Comparison of ENCODE assay signal across 8 mouse cellular contexts in genomic region chr1:72870615-72871336, GRCm38 (mm10). TPM values are rescaled to one million over a fixed set of nuclear protein-coding genes. Genes with fewer than 3 reads are reported as not detected.
DNase-seq lines count a peak whose midpoint lies in the region; ATAC-seq lines count a peak whose summit lies in the region.

No protein-coding gene starts in this region.

- peaks cover 33% of the 10 kb centered on the region for H3K27me3 ChIP-seq in hindbrain, embryonic 13.5 days

- no peaks in the 10 kb centered on the region for H3K36me3 ChIP-seq in hindbrain, embryonic 13.5 days

- H3K9ac ChIP-seq in hindbrain, embryonic 13.5 days, result peak overlapping the region; percentile 70

- H3K27ac ChIP-seq in hindbrain, embryonic 13.5 days, result peak overlapping the region; percentile 69

- H3K4me1 ChIP-seq in hindbrain, embryonic 13.5 days (replicated peaks), result peaks cover 79% of the 10 kb centered on the region

- peak; percentile 65 for DNase-seq in MEL-GATA-1-ER (ENCODE audit: extremely low read depth, low read depth)
- peak; percentile 96 to 97 for DNase-seq in cerebellum, postnatal 10 days
- peak; percentile 92 for DNase-seq in frontal cortex, postnatal 36 days (ENCODE audit: low spot score in 2 of 2)
- DNase-seq in left cerebral cortex, adult 11 months (ENCODE audit: low spot score), result peak; percentile 83
- peak; percentile 83 for DNase-seq in lung, postnatal 14 days
- peak; percentile 94 for DNase-seq in right cerebral cortex, postnatal 14 days
- DNase-seq in spleen, postnatal 10 days (ENCODE audit: low spot score in 2 of 2), result no peak

- peak overlapping the region; percentile 57 for H3K4me3 ChIP-seq in hindbrain, embryonic 13.5 days

- under 1% methylated on average over 20 of the region's 20 CpGs for WGBS in hindbrain, embryonic 13.5 days

- ATAC-seq in hindbrain, embryonic 13.5 days (ENCODE audit: low FRiP score), result peak; percentile 50

- no peaks in the 10 kb centered on the region for H3K9me3 ChIP-seq in hindbrain, embryonic 13.5 days

- peak overlapping the region; percentile 95 for H3K4me2 ChIP-seq in hindbrain, embryonic 13.5 days

RNA-seq across cellular contexts. Expression of gene Igfbp5, which starts 3.9 kb away (rescaled TPM):
- 60.5 and 68.4 TPM in 2 replicates for polyA plus RNA-seq in hindbrain, embryonic 13.5 days (2015; fragmentation: Nextera tagmentation; extraction: Ambion mirVana)

RNA-seq across cellular contexts. Expression of gene Igfbp2, which starts 46.5 kb away (rescaled TPM):
- 392 and 465 TPM in 2 replicates for polyA plus RNA-seq in hindbrain, embryonic 13.5 days (2015; fragmentation: Nextera tagmentation; extraction: Ambion mirVana)

Comparison
In these comparisons a context has a peak if more than half of its experiments do, and no peak if none do; other contexts are left out.
1. DNase-seq: peak in MEL-GATA-1-ER (single experiment), cerebellum, postnatal 10 days (2 of 2), frontal cortex, postnatal 36 days (2 of 2), left cerebral cortex, adult 11 months (single experiment), lung, postnatal 14 days (single experiment) and right cerebral cortex, postnatal 14 days (single experiment); none in spleen, postnatal 10 days (0 of 2).